Comparison of ENCODE assay signal across 25 mouse cellular contexts in genomic region chr1:95744446-95744845, GRCm38 (mm10).
A peak's percentile ranks its signal among the peaks of the same experiment; 100 is the strongest.
DNase-seq lines count a peak whose midpoint lies in the region; ATAC-seq and TF ChIP-seq lines count a peak whose summit lies in the region.
"Had no signal": no experiment of that assay in that cellular context is flagged by ENCODE, and none has a peak within 500 bp of the region (broad histone marks: within the 10 kb centered on the region; RNA-seq: fewer than 3 reads in every experiment).

No protein-coding gene starts in this region.

- ATAC-seq in CD4-positive, CD25-positive, alpha-beta regulatory T cell, adult 4 months, result peak; percentile 42
- peak; percentile 41 for ATAC-seq in activated CD4-positive, CD25-positive, alpha-beta regulatory T cell, adult 4 months
- 0 out of 2 replicates have a peak, but pooled peaks have one; percentile 13 for ATAC-seq in megakaryocyte, adult 5-6 weeks (ENCODE audit: poor library complexity, severe bottlenecking)
- ATAC-seq in midbrain, embryonic 15.5 days (replicated peaks), result no peak
- no peak for ATAC-seq in intestine, postnatal 0 days
- ATAC-seq: forebrain, embryonic 14.5 days; forebrain, postnatal 0 days; intestine, embryonic 16.5 days had no signal

- no peak overlapping the region for H3K4me3 ChIP-seq in midbrain, embryonic 15.5 days
- H3K4me3 ChIP-seq in intestine, postnatal 0 days (ENCODE audit: low read depth, low read length), result no peak overlapping the region
- H3K4me3 ChIP-seq: embryonic facial prominence, embryonic 12.5 days; embryonic facial prominence, embryonic 15.5 days; heart, adult 2 months; hindbrain, embryonic 12.5 days; hindbrain, embryonic 15.5 days had no signal

- 60% methylated on average over 2 of the region's 2 CpGs for WGBS in midbrain, embryonic 15.5 days
- WGBS in intestine, postnatal 0 days, result 41% methylated on average over 2 of the region's 2 CpGs

- H3K4me2 ChIP-seq in midbrain, embryonic 15.5 days, result no peak overlapping the region
- no peak overlapping the region for H3K4me2 ChIP-seq in intestine, postnatal 0 days (replicated peaks; ENCODE audit: low read depth)
- H3K4me2 ChIP-seq: embryonic facial prominence, embryonic 12.5 days; embryonic facial prominence, embryonic 15.5 days; heart, embryonic 11.5 days; hindbrain, embryonic 12.5 days; hindbrain, embryonic 15.5 days had no signal

- no peak overlapping the region for H3K27ac ChIP-seq in midbrain, embryonic 15.5 days
- H3K27ac ChIP-seq in intestine, postnatal 0 days (ENCODE audit: low read depth, low read length), result no peak overlapping the region
- H3K27ac ChIP-seq: embryonic facial prominence, embryonic 12.5 days; embryonic facial prominence, embryonic 15.5 days; heart, adult 2 months; hindbrain, embryonic 12.5 days; hindbrain, embryonic 15.5 days had no signal

- no peak for TF ChIP-seq CTCF in intestine, postnatal 0 days (IDR thresholded peaks at IDR 0.05; ENCODE audit: low read depth)

- H3K36me3 ChIP-seq in midbrain, embryonic 15.5 days (replicated peaks), result no peaks in the 10 kb centered on the region
- no peaks in the 10 kb centered on the region for H3K36me3 ChIP-seq in intestine, postnatal 0 days (ENCODE audit: control insufficient read depth, insufficient read depth)
- H3K36me3 ChIP-seq: embryonic facial prominence, embryonic 12.5 days; embryonic facial prominence, embryonic 15.5 days; hindbrain, embryonic 12.5 days; hindbrain, embryonic 15.5 days had no signal

- H3K9me3 ChIP-seq in midbrain, embryonic 15.5 days, result no peaks in the 10 kb centered on the region
- H3K9me3 ChIP-seq in intestine, postnatal 0 days (ENCODE audit: control insufficient read depth), result no peaks in the 10 kb centered on the region
- H3K9me3 ChIP-seq: embryonic facial prominence, embryonic 12.5 days; embryonic facial prominence, embryonic 15.5 days; hindbrain, embryonic 12.5 days; hindbrain, embryonic 15.5 days had no signal

- DNase-seq in 416B (ENCODE audit: low read depth), result peak; percentile 79
- no peak for DNase-seq in left cerebral cortex, adult 9 months (ENCODE audit: low spot score in 2 of 2)
- DNase-seq: adrenal gland, postnatal 10 days; adrenal gland, postnatal 36 days; B cell, adult 2 months; cerebellum, adult 18-20 months; cerebellum, adult 9-10 months; cerebellum, postnatal 14 days; forebrain, postnatal 0 days; gastrocnemius, postnatal 10 days; gastrocnemius, postnatal 36 days; heart, adult 2 months had no signal

- no peak overlapping the region for H3K9ac ChIP-seq in midbrain, embryonic 15.5 days
- H3K9ac ChIP-seq in intestine, postnatal 0 days (ENCODE audit: low read depth, low read length), result no peak overlapping the region
- H3K9ac ChIP-seq: embryonic facial prominence, embryonic 12.5 days; embryonic facial prominence, embryonic 15.5 days; forebrain, postnatal 0 days; hindbrain, embryonic 12.5 days; hindbrain, embryonic 15.5 days had no signal

- no peaks in the 10 kb centered on the region for H3K4me1 ChIP-seq in midbrain, embryonic 15.5 days
- H3K4me1 ChIP-seq in intestine, postnatal 0 days (replicated peaks; ENCODE audit: control insufficient read depth, insufficient read depth, low read length), result no peaks in the 10 kb centered on the region
- H3K4me1 ChIP-seq: embryonic facial prominence, embryonic 12.5 days; embryonic facial prominence, embryonic 15.5 days; hindbrain, embryonic 12.5 days; hindbrain, embryonic 15.5 days had no signal

- no peaks in the 10 kb centered on the region for H3K27me3 ChIP-seq in midbrain, embryonic 15.5 days (replicated peaks)
- H3K27me3 ChIP-seq in intestine, postnatal 0 days (replicated peaks; ENCODE audit: control insufficient read depth, insufficient read depth, low read length), result no peaks in the 10 kb centered on the region
- H3K27me3 ChIP-seq: CH12.LX; embryonic facial prominence, embryonic 12.5 days; embryonic facial prominence, embryonic 15.5 days; hindbrain, embryonic 12.5 days; hindbrain, embryonic 15.5 days had no signal

Comparison
In these comparisons a context has a peak if more than half of its experiments do, and no peak if none do; other contexts are left out.
1. ATAC-seq: peak in CD4-positive, CD25-positive, alpha-beta regulatory T cell, adult 4 months (single experiment), activated CD4-positive, CD25-positive, alpha-beta regulatory T cell, adult 4 months (single experiment) and megakaryocyte, adult 5-6 weeks (single experiment); none in midbrain, embryonic 15.5 days (single experiment) and intestine, postnatal 0 days (single experiment).